Comparison of ENCODE assay signal across 25 mouse cellular contexts in the genomic region with DNA sequence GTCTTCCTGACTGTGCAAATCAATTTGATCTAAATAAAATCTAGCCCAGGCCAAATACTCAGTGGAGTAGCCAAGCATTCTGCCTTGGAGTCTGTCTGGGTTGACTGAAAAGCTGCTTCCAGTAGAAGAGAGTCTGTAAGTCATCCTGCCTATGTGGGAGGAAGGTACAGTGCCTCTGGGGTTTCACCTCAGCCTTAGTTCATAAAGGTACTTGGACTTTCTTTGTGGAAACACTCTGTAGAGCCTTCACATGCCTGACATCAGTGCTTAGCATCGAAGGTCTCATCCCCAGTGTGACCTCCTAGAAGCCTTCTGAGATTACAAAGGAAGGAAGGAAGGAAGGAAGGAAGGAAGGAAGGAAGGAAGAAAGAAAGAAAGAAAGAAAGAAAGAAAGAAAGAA. TPM values are rescaled to one million over a fixed set of nuclear protein-coding genes. Genes with fewer than 3 reads are reported as not detected.
DNase-seq lines count a peak whose midpoint lies in the region; ATAC-seq lines count a peak whose summit lies in the region.
"Had no signal": no experiment of that assay in that cellular context is flagged by ENCODE, and none has a peak within 500 bp of the region (broad histone marks: within the 10 kb centered on the region; RNA-seq: fewer than 3 reads in every experiment).

No protein-coding gene starts in this region.

- H3K27ac ChIP-seq in hindbrain, embryonic 14.5 days: 0 out of 2 replicates have a peak overlapping the region, but pooled peaks have one; percentile 27
- H3K27ac ChIP-seq in hindbrain, embryonic 12.5 days: no peak overlapping the region
- 0 out of 2 replicates have a peak overlapping the region, but pooled peaks have one; percentile 21 for H3K27ac ChIP-seq in embryonic facial prominence, embryonic 14.5 days (replicated peaks; ENCODE audit: low read depth, low read length)
- H3K27ac ChIP-seq: hindbrain, embryonic 10.5 days; limb, embryonic 13.5 days; liver, embryonic 13.5 days; stomach, postnatal 0 days had no signal

- no peak for ATAC-seq in hindbrain, embryonic 14.5 days (ENCODE audit: low FRiP score)
- ATAC-seq in hindbrain, embryonic 12.5 days (ENCODE audit: low FRiP score): no peak
- no peak for ATAC-seq in embryonic facial prominence, embryonic 14.5 days (ENCODE audit: low read depth)
- ATAC-seq: midbrain, embryonic 16.5 days; Patski had no signal

- DNase-seq in hindbrain, embryonic 14.5 days (ENCODE audit: low spot score): no peak
- DNase-seq in CD4-positive helper T cell, adult 2 months (ENCODE audit: low read depth, low spot score): peak; percentile 35
- peak; percentile 50 for DNase-seq in CD4-positive, CD25-positive, alpha-beta regulatory T cell, adult 2 months (ENCODE audit: low read depth, low spot score)
- no peak for DNase-seq in embryonic facial prominence, embryonic 14.5 days (ENCODE audit: low spot score)
- DNase-seq in thymus, postnatal 25 days: no peak
- DNase-seq in gastrocnemius, postnatal 10 days: no peak
- DNase-seq: adrenal gland, adult 2 months; cerebellum, adult 11-12 months; cerebellum, postnatal 10 days; heart, postnatal 10 days; kidney, adult 9 months; kidney, postnatal 25 days; liver, embryonic 13.5 days; lung, embryonic 14.5 days; thymus, adult 2 months had no signal

- H3K4me3 ChIP-seq in hindbrain, embryonic 14.5 days (replicated peaks; ENCODE audit: low read length): no peak overlapping the region
- H3K4me3 ChIP-seq in hindbrain, embryonic 12.5 days: no peak overlapping the region
- no peak overlapping the region for H3K4me3 ChIP-seq in embryonic facial prominence, embryonic 14.5 days (ENCODE audit: low read depth, low read length)
- H3K4me3 ChIP-seq: embryonic facial prominence, embryonic 15.5 days; heart, embryonic 12.5 days; hindbrain, embryonic 10.5 days; limb, embryonic 13.5 days; liver, embryonic 13.5 days; myocyte had no signal

- no peaks in the 10 kb centered on the region for H3K36me3 ChIP-seq in hindbrain, embryonic 14.5 days (replicated peaks; ENCODE audit: control insufficient read depth, insufficient read depth)
- no peaks in the 10 kb centered on the region for H3K36me3 ChIP-seq in hindbrain, embryonic 12.5 days
- H3K36me3 ChIP-seq in embryonic facial prominence, embryonic 14.5 days (ENCODE audit: control insufficient read depth, insufficient read depth, low read length): no peaks in the 10 kb centered on the region
- H3K36me3 ChIP-seq: embryonic facial prominence, embryonic 15.5 days; heart, embryonic 12.5 days; limb, embryonic 13.5 days; liver, embryonic 13.5 days had no signal

- WGBS in hindbrain, embryonic 14.5 days: 84% methylated on average over 1 of the region's 1 CpGs
- 86% methylated on average over 1 of the region's 1 CpGs for WGBS in hindbrain, embryonic 12.5 days
- WGBS in embryonic facial prominence, embryonic 14.5 days: 85% methylated on average over 1 of the region's 1 CpGs

- no peaks in the 10 kb centered on the region for H3K27me3 ChIP-seq in hindbrain, embryonic 14.5 days (ENCODE audit: control insufficient read depth, insufficient read depth, low read length)
- H3K27me3 ChIP-seq in hindbrain, embryonic 12.5 days: no peaks in the 10 kb centered on the region
- no peaks in the 10 kb centered on the region for H3K27me3 ChIP-seq in embryonic facial prominence, embryonic 14.5 days (replicated peaks; ENCODE audit: control insufficient read depth, insufficient read depth, low read length)
- H3K27me3 ChIP-seq: embryonic facial prominence, embryonic 15.5 days; heart, embryonic 12.5 days; limb, embryonic 13.5 days; liver, embryonic 13.5 days had no signal

- peaks cover 54% of the 10 kb centered on the region for H3K4me1 ChIP-seq in hindbrain, embryonic 14.5 days (replicated peaks; ENCODE audit: control insufficient read depth, insufficient read depth, low read length)
- H3K4me1 ChIP-seq in hindbrain, embryonic 12.5 days: peaks cover 61% of the 10 kb centered on the region
- H3K4me1 ChIP-seq in embryonic facial prominence, embryonic 14.5 days (ENCODE audit: control insufficient read depth, insufficient read depth, low read length): peaks cover 24% of the 10 kb centered on the region

- no peak overlapping the region for H3K4me2 ChIP-seq in hindbrain, embryonic 14.5 days (replicated peaks)
- H3K4me2 ChIP-seq in hindbrain, embryonic 12.5 days (replicated peaks): no peak overlapping the region
- H3K4me2 ChIP-seq in embryonic facial prominence, embryonic 14.5 days (ENCODE audit: low read depth, low read length): no peak overlapping the region
- H3K4me2 ChIP-seq: embryonic facial prominence, embryonic 15.5 days; heart, embryonic 12.5 days; limb, embryonic 13.5 days; lung, embryonic 14.5 days had no signal

- no peak overlapping the region for H3K9ac ChIP-seq in hindbrain, embryonic 14.5 days
- no peak overlapping the region for H3K9ac ChIP-seq in hindbrain, embryonic 12.5 days
- no peak overlapping the region for H3K9ac ChIP-seq in embryonic facial prominence, embryonic 14.5 days (ENCODE audit: low read depth, low read length)
- H3K9ac ChIP-seq: embryonic facial prominence, embryonic 15.5 days; heart, embryonic 12.5 days; limb, embryonic 13.5 days; liver, embryonic 13.5 days; lung, embryonic 14.5 days had no signal

- no peaks in the 10 kb centered on the region for H3K9me3 ChIP-seq in hindbrain, embryonic 14.5 days (ENCODE audit: control insufficient read depth, low read length)
- no peaks in the 10 kb centered on the region; the same call in 1 of the 2 replicates for H3K9me3 ChIP-seq in hindbrain, embryonic 12.5 days (replicated peaks)
- peaks cover 3% of the 10 kb centered on the region; the same call in 1 of the 2 replicates for H3K9me3 ChIP-seq in embryonic facial prominence, embryonic 14.5 days (ENCODE audit: control insufficient read depth, low read length)
- H3K9me3 ChIP-seq: embryonic facial prominence, embryonic 15.5 days; heart, embryonic 12.5 days; hindbrain, embryonic 10.5 days; liver, embryonic 13.5 days; megakaryocyte, embryonic 14.5 days had no signal

RNA-seq across cellular contexts. Expression of a gene that starts 7.9 kb away (rescaled TPM):
- 362 and 393 TPM in 2 replicates for polyA plus RNA-seq in hindbrain, embryonic 14.5 days (2014; fragmentation: Nextera tagmentation; extraction: Ambion mirVana)
- polyA plus RNA-seq in hindbrain, embryonic 12.5 days (2016; fragmentation: Nextera tagmentation; extraction: Ambion mirVana): 203 and 213 TPM in 2 replicates
- polyA plus RNA-seq in embryonic facial prominence, embryonic 14.5 days (2014; fragmentation: Nextera tagmentation; extraction: Ambion mirVana): 59.3 and 63.5 TPM in 2 replicates
- total RNA-seq in gastrocnemius, postnatal 10 days (2021): 10 to 100 TPM; 18.2 to 18.4 TPM

Comparison
In these comparisons a context has a peak if more than half of its experiments do, and no peak if none do; other contexts are left out.
1. DNase-seq: peak in CD4-positive helper T cell, adult 2 months (single experiment) and CD4-positive, CD25-positive, alpha-beta regulatory T cell, adult 2 months (single experiment); none in hindbrain, embryonic 14.5 days (single experiment), embryonic facial prominence, embryonic 14.5 days (single experiment), thymus, postnatal 25 days (single experiment) and gastrocnemius, postnatal 10 days (single experiment).